Mouse (Mus musculus) lung, postnatal 0 days (tissue): ENCODE results near the gene Rps11.

ENCODE experiments used
- CTCF ChIP-seq: IDR thresholded peaks from 2 replicates; pipeline ENCODE4 v1.5.1; 2016; ENCODE audit warnings: antibody characterized with exemption, mild to moderate bottlenecking
- EP300 ChIP-seq: IDR thresholded peaks from 2 replicates; pipeline ENCODE4 v1.6.1; 2016; ENCODE audit warnings: antibody characterized with exemption, mild to moderate bottlenecking, control low read depth

GRCm38 (mm10) chr7:45102441-45102840 is 21.8 kb downstream of the Rps11 start:
- TF ChIP-seq CTCF (no peak), EP300 (no peak)
